Mouse (Mus musculus) midbrain, postnatal 0 days (tissue): Measurements from ENCODE around the gene Il1f8. TPM values are rescaled to one million over a fixed set of nuclear protein-coding genes. Genes with fewer than 3 reads are reported as not detected.
"Not testable (repeated sequence)": the region's sequence is repeated elsewhere in the genome, so short reads cannot be mapped to it uniquely, and the experiment has no call there.

Experiments used
- ATAC-seq: fragments of 200-750 bp; cut with Nextera tagmentation; 2 replicates; pipeline ENCODE4 v1.8.0; 2017; ENCODE audit warnings: moderate number of reproducible peaks, mild to moderate bottlenecking, moderate TSS enrichment, moderate library complexity; ENCODE audit not compliant: low FRiP score
- DNase-seq: peaks from one replicate; pipeline ENCODE4 v3.0.0-alpha.2; 2015; ENCODE audit warnings: low spot score
- H3K27ac ChIP-seq: fragments of 300-500 bp; sonication (generic); 2 replicates; pipeline ENCODE4 v1.5.1; 2014; ENCODE audit warnings: low read depth, mild to moderate bottlenecking, low read length, mixed read lengths
- H3K27me3 ChIP-seq: fragments of 300-500 bp; sonication (generic); 2 replicates; pipeline ENCODE4 v1.6.1; 2014; ENCODE audit warnings: low read length, control low read depth, mixed read lengths; ENCODE audit not compliant: insufficient read depth
- H3K36me3 ChIP-seq: fragments of 300-500 bp; sonication (generic); 2 replicates; pipeline ENCODE4 v1.6.1; 2014; ENCODE audit warnings: low read length, control low read depth, mixed read lengths; ENCODE audit not compliant: insufficient read depth
- H3K4me1 ChIP-seq: fragments of 300-500 bp; sonication (generic); 2 replicates; pipeline ENCODE4 v1.6.1; 2014; ENCODE audit warnings: mild to moderate bottlenecking, control low read depth, antibody characterized with exemption, low read length, mixed read lengths; ENCODE audit not compliant: insufficient read depth
- H3K4me2 ChIP-seq: fragments of 300-500 bp; sonication (generic); 2 replicates; pipeline ENCODE4 v1.6.1; 2014; ENCODE audit warnings: low read depth, mild to moderate bottlenecking, low read length, mixed read lengths; ENCODE audit not compliant: poor library complexity, severe bottlenecking
- H3K4me3 ChIP-seq: fragments of 300-500 bp; sonication (generic); 2 replicates; pipeline ENCODE4 v1.5.1; 2014; ENCODE audit warnings: low read depth, mild to moderate bottlenecking, low read length, moderate library complexity
- H3K9ac ChIP-seq: fragments of 300-500 bp; sonication (generic); replicated peaks from 2 replicates; pipeline ENCODE4 v1.6.1; 2014; ENCODE audit warnings: mild to moderate bottlenecking, low read length, moderate library complexity, mixed read lengths; ENCODE audit not compliant: poor library complexity, severe bottlenecking
- H3K9me3 ChIP-seq: fragments of 300-500 bp; sonication (generic); 2 replicates; pipeline ENCODE4 v1.6.1; 2016; ENCODE audit warnings: low read length, control low read depth
- CTCF ChIP-seq: IDR thresholded peaks from 2 replicates; pipeline ENCODE4 v1.5.1; 2016; ENCODE audit warnings: antibody characterized with exemption, mild to moderate bottlenecking
- WGBS: fragments of 180-500 bp; shearing (Covaris S2); extraction: QIAGEN DNeasy Blood & Tissue Kit; methylation state at CpG from one replicate; pipeline ENCODE4 v1.1.7; 2014; 5-methylcytosine and 5-hydroxymethylcytosine counted together
- polyA plus RNA-seq: library from polyadenylated mRNA; unstranded; fragments of >200 nt; fragmentation: Nextera tagmentation; extraction: Ambion mirVana; gene quantifications from 2 replicates; pipeline ENCODE4 v1.2.1, GENCODE M21; 2015
- total RNA-seq: library from RNA; depleted of rRNA; stranded (reverse); fragments of >200 nt; gene quantifications from 2 replicates; pipeline ENCODE4 v1.2.3, GENCODE M21; 2014; rRNA removed

The Il1f8 gene
- total RNA-seq: not detected in 2 replicates
- polyA plus RNA-seq: not detected in 2 replicates

GRCm38 (mm10) chr2:24152861-24153260 lies at the start of gene Il1f8:
Gene Il1f8, plus strand, starts transcription at chr2:24153161.
- DNase-seq (no peak), ATAC-seq (no peak)
- Histone ChIP-seq H3K4me3 (no peak within 1 kb of the TSS), H3K27ac (no peak within 1 kb of the TSS), H3K9me3 (no peaks in the 10 kb centered on the region), H3K4me2 (no peak within 1 kb of the TSS), H3K27me3 (no peaks in the 10 kb centered on the region), H3K9ac (no peak within 1 kb of the TSS), H3K36me3 (no peaks in the 10 kb centered on the region), H3K4me1 (no peaks in the 10 kb centered on the region)
- TF ChIP-seq CTCF: no peak
- 82% methylated on average over 2 of the region's 2 CpGs for WGBS

- no peak for DNase-seq
- ATAC-seq: no peak
- no peak for TF ChIP-seq CTCF
Observed at GRCm38 (mm10) chr2:24103619-24104289, 49.2 kb upstream of the Il1f8 start.

GRCm38 (mm10) chr2:24109085-24109484 lies 43.9 kb upstream of the Il1f8 start:
- Histone ChIP-seq H3K27ac (no peak overlapping the region), H3K9me3 (no peaks in the 10 kb centered on the region), H3K4me2 (no peak overlapping the region), H3K36me3 (no peaks in the 10 kb centered on the region), H3K9ac (no peak overlapping the region), H3K4me1 (no peaks in the 10 kb centered on the region), H3K4me3 (no peak overlapping the region), H3K27me3 (no peaks in the 10 kb centered on the region)
- DNase-seq (no peak), ATAC-seq (no peak)
- no peak for TF ChIP-seq CTCF

More at GRCm38 (mm10) chr2:24103619-24104289, 49.2 kb upstream of the Il1f8 start:
- Histone ChIP-seq H3K9me3 (no peaks in the 10 kb centered on the region), H3K27me3 (no peaks in the 10 kb centered on the region), H3K27ac (no peak overlapping the region), H3K4me2 (no peak overlapping the region), H3K4me3 (no peak overlapping the region), H3K36me3 (no peaks in the 10 kb centered on the region), H3K4me1 (no peaks in the 10 kb centered on the region), H3K9ac (no peak overlapping the region)
- WGBS: 77% methylated on average over 4 of the region's 4 CpGs

GRCm38 (mm10) chr2:24134373-24134772 lies 18.6 kb upstream of the Il1f8 start:
- H3K9me3 ChIP-seq: no peaks in the 10 kb centered on the region
- DNase-seq: no peak
- H3K36me3 ChIP-seq: no peaks in the 10 kb centered on the region
- no peak overlapping the region for H3K9ac ChIP-seq
- H3K4me3 ChIP-seq: no peak overlapping the region
- H3K4me1 ChIP-seq: no peaks in the 10 kb centered on the region
- no peak overlapping the region for H3K27ac ChIP-seq
- no peak for TF ChIP-seq CTCF
- ATAC-seq: no peak
- 87% methylated on average over 1 of the region's 1 CpGs for WGBS
- H3K4me2 ChIP-seq: no peak overlapping the region
- no peaks in the 10 kb centered on the region for H3K27me3 ChIP-seq

GRCm38 (mm10) chr2:24181683-24182331 lies 28.8 kb downstream of the Il1f8 start:
- DNase-seq (peak; percentile 80), ATAC-seq (peak; percentile 74)
- H3K9ac ChIP-seq, H3K4me1 ChIP-seq, H3K27ac ChIP-seq, H3K27me3 ChIP-seq, H3K4me3 ChIP-seq, H3K36me3 ChIP-seq, H3K9me3 ChIP-seq: not testable (repeated sequence)
- peak overlapping the region; percentile 29 for H3K4me2 ChIP-seq
- 13% methylated on average over 14 of the region's 14 CpGs for WGBS
- peak; percentile 76 for TF ChIP-seq CTCF

- 53% methylated on average over 13 of the region's 13 CpGs for WGBS
- H3K4me1 ChIP-seq, H3K27me3 ChIP-seq, H3K36me3 ChIP-seq, H3K27ac ChIP-seq, DNase-seq, H3K9ac ChIP-seq, H3K4me3 ChIP-seq, ATAC-seq, H3K9me3 ChIP-seq: not testable (repeated sequence)
- peak overlapping the region; percentile 29 for H3K4me2 ChIP-seq
Observed at GRCm38 (mm10) chr2:24182423-24183147, 29.6 kb downstream of the Il1f8 start.

GRCm38 (mm10) chr2:24184092-24184491 lies 31.1 kb downstream of the Il1f8 start:
- H3K4me3 ChIP-seq, H3K27ac ChIP-seq, H3K9me3 ChIP-seq, ATAC-seq, H3K9ac ChIP-seq, H3K36me3 ChIP-seq, H3K27me3 ChIP-seq, H3K4me1 ChIP-seq, H3K4me2 ChIP-seq, DNase-seq: not testable (repeated sequence)
